ENCODE assay signal across 25 mouse cellular contexts in genomic region chr1:174766852-174767251, GRCm38 (mm10).
"Had no signal": no experiment of that assay in that cellular context is flagged by ENCODE, and none has a peak within 500 bp of the region (broad histone marks: within the 10 kb centered on the region; RNA-seq: fewer than 3 reads in every experiment).

No protein-coding gene starts in this region.

- ATAC-seq: forebrain, embryonic 15.5 days; forebrain, postnatal 0 days; hindbrain, embryonic 16.5 days; inflammation-experienced regulatory T-cells, adult 6 months; intestine, embryonic 15.5 days; intestine, postnatal 0 days had no signal

- H3K27me3 ChIP-seq: forebrain, embryonic 15.5 days; heart, embryonic 12.5 days; hindbrain, embryonic 12.5 days; intestine, embryonic 15.5 days; limb, embryonic 13.5 days; limb, embryonic 15.5 days had no signal

- H3K4me3 ChIP-seq: forebrain, embryonic 15.5 days; gastrocnemius, adult 2 months; heart, embryonic 10.5 days; heart, embryonic 12.5 days; hindbrain, embryonic 10.5 days; hindbrain, embryonic 12.5 days; intestine, embryonic 15.5 days; limb, embryonic 13.5 days; limb, embryonic 15.5 days had no signal

- DNase-seq: forebrain, postnatal 0 days; gastrocnemius, adult 2 months; gastrocnemius, postnatal 10 days; gastrocnemius, postnatal 25 days; heart, adult 18-20 months; heart, postnatal 10 days; heart, postnatal 4 days; layer of hippocampus, adult 9-11 months; layer of hippocampus, postnatal 36 days; left cerebral cortex, postnatal 4 days had no signal

- H3K36me3 ChIP-seq: forebrain, embryonic 15.5 days; heart, embryonic 10.5 days; heart, embryonic 12.5 days; hindbrain, embryonic 10.5 days; hindbrain, embryonic 12.5 days; intestine, embryonic 15.5 days; limb, embryonic 13.5 days; limb, embryonic 15.5 days had no signal

- H3K27ac ChIP-seq: forebrain, embryonic 15.5 days; gastrocnemius, adult 2 months; heart, embryonic 10.5 days; hindbrain, embryonic 10.5 days; hindbrain, embryonic 12.5 days; hindbrain, embryonic 14.5 days; intestine, embryonic 15.5 days; kidney, postnatal 0 days; limb, embryonic 13.5 days; limb, embryonic 15.5 days; liver, embryonic 14.5 days had no signal

- H3K4me1 ChIP-seq: forebrain, embryonic 15.5 days; heart, embryonic 10.5 days; heart, embryonic 12.5 days; hindbrain, embryonic 10.5 days; hindbrain, embryonic 12.5 days; intestine, embryonic 15.5 days; limb, embryonic 13.5 days; limb, embryonic 15.5 days had no signal

- H3K9me3 ChIP-seq: forebrain, embryonic 15.5 days; heart, embryonic 10.5 days; heart, embryonic 12.5 days; hindbrain, embryonic 10.5 days; hindbrain, embryonic 12.5 days; intestine, embryonic 15.5 days; limb, embryonic 13.5 days; limb, embryonic 15.5 days had no signal

- H3K4me2 ChIP-seq: forebrain, embryonic 15.5 days; heart, embryonic 12.5 days; hindbrain, embryonic 12.5 days; hindbrain, embryonic 14.5 days; intestine, embryonic 15.5 days; limb, embryonic 13.5 days; limb, embryonic 15.5 days; liver, embryonic 11.5 days had no signal

- H3K9ac ChIP-seq: forebrain, embryonic 15.5 days; forebrain, postnatal 0 days; heart, embryonic 12.5 days; hindbrain, embryonic 12.5 days; hindbrain, embryonic 14.5 days; intestine, embryonic 15.5 days; limb, embryonic 13.5 days; limb, embryonic 15.5 days; liver, embryonic 14.5 days had no signal
